Mouse (Mus musculus): ENCODE data around the gene Tdgf1. TPM values are rescaled to one million over a fixed set of nuclear protein-coding genes. Genes with fewer than 3 reads are reported as not detected.

Tdgf1 gene
- total and polyA plus RNA-seq, 3 experiments = not detected

DNA sequence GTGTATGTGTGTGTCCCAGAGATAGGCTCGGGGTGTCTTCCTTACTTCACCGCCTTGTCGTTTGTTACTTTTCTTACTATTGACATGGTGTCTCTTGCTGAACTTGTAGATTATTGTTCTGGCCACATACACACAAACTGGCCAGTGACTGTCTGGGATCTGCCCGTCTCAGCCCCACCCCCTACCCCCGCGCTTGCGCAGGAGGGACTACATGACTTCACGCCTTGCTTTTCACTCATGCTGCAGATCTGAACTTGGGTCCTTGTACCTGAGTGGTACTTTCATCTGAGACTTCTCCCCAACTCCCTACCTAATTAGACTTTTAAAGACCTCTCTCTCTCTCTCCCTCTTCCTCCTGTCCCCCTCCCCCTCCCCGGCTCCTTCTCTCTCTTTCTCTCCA is 38.1 kb upstream of the Tdgf1 start:
- dilution Hi-C loops (cut with MboI; ENCODE audit: extremely low pct_ligation_motif_present, extremely low pct_unique_long_range_greater_than_20kb, low sequenced_read_pairs) = no loop called here

GRCm38 (mm10) chr9:110982351-110982750 is 36.4 kb upstream of the Tdgf1 start:
- no peak for DNase-seq (ENCODE audit: extremely low read depth)
- Histone ChIP-seq H3K4me3 (replicated peaks in 1 of 3; ENCODE audit: low read depth in 2 of 3, low read length in 2 of 3, poor library complexity in 1 of 3) (no peak overlapping the region), H3K4me2 (ENCODE audit: insufficient read depth, low read depth, poor library complexity, severe bottlenecking) (no peak overlapping the region), H3K9ac (ENCODE audit: insufficient read depth, low read depth) (no peak overlapping the region), H3K79me2 (replicated peaks; ENCODE audit: control insufficient read depth, extremely low read depth, insufficient read depth, poor library complexity, severe bottlenecking) (no peaks in the 10 kb centered on the region), H3K36me3 (replicated peaks in 1 of 2; ENCODE audit: control insufficient read depth in 1 of 2, insufficient read depth in 1 of 2, low read length in 1 of 2) (peaks cover 0 to 2% of the 10 kb centered on the region in 2 experiments), H3K27ac (ENCODE audit: insufficient read depth, low read depth) (no peak overlapping the region), H3K4me1 (ENCODE audit: control insufficient read depth in 1 of 2, insufficient read depth in 2 of 2) (peaks cover 0 to 3% of the 10 kb centered on the region in 2 experiments; a peak in 2 of 4 replicates), H3K27me3 (replicated peaks) (no peaks in the 10 kb centered on the region), H3K9me3 (replicated peaks; ENCODE audit: low read length) (peaks cover 8% of the 10 kb centered on the region)
- in situ Hi-C loops (cut with MboI; ENCODE audit: low pct_ligation_motif_present, low pct_unique_long_range_greater_than_20kb, low sequenced_read_pairs) (no loop called here), dilution Hi-C loops (cut with MboI; ENCODE audit: extremely low pct_ligation_motif_present, extremely low pct_unique_long_range_greater_than_20kb, low sequenced_read_pairs) (no loop called here)
- TF ChIP-seq MAZ (IDR thresholded peaks at IDR 0.05; ENCODE audit: low read depth, low read length) = no peak
- TF ChIP-seq EP300 (IDR thresholded peaks at IDR 0.05; ENCODE audit: low read length) = no peak

More for the DNA sequence above, 38.1 kb upstream of the Tdgf1 start:
- Histone ChIP-seq H3K4me2 (ENCODE audit: insufficient read depth, low read depth, poor library complexity, severe bottlenecking) (no peak overlapping the region), H3K27me3 (replicated peaks) (no peaks in the 10 kb centered on the region), H3K9ac (ENCODE audit: insufficient read depth, low read depth) (no peak overlapping the region), H3K9me3 (replicated peaks; ENCODE audit: low read length) (peaks cover 8% of the 10 kb centered on the region), H3K4me1 (ENCODE audit: control insufficient read depth in 1 of 2, insufficient read depth in 2 of 2) (peaks cover 0 to 3% of the 10 kb centered on the region in 2 experiments; a peak in 2 of 4 replicates), H3K27ac (ENCODE audit: insufficient read depth, low read depth) (no peak overlapping the region), H3K36me3 (replicated peaks in 1 of 2; ENCODE audit: control insufficient read depth in 1 of 2, insufficient read depth in 1 of 2, low read length in 1 of 2) (peaks cover 0 to 2% of the 10 kb centered on the region in 2 experiments), H3K79me2 (replicated peaks; ENCODE audit: control insufficient read depth, extremely low read depth, insufficient read depth, poor library complexity, severe bottlenecking) (no peaks in the 10 kb centered on the region), H3K4me3 (replicated peaks in 1 of 3; ENCODE audit: low read depth in 2 of 3, low read length in 2 of 3, poor library complexity in 1 of 3) (no peak overlapping the region)
- no peak for TF ChIP-seq GABPA (IDR thresholded peaks at IDR 0.05; ENCODE audit: insufficient replicate concordance, low read depth, low read length)
- no peak for TF ChIP-seq ELF1 (IDR thresholded peaks at IDR 0.05; ENCODE audit: low read depth, low read length)
- no peak for TF ChIP-seq IRF4 (IDR thresholded peaks at IDR 0.05; ENCODE audit: low read depth, low read length)
- no peak for TF ChIP-seq ETS1 (conservative IDR thresholded peaks at IDR 0.05; ENCODE audit: low read depth, low read length)
- no peak for TF ChIP-seq ZC3H11A (IDR thresholded peaks at IDR 0.05; ENCODE audit: low read depth, low read length)
- TF ChIP-seq POLR2A (IDR thresholded peaks at IDR 0.05; ENCODE audit: low read depth, low read length) = no peak
- no peak for TF ChIP-seq ZNF384 (IDR thresholded peaks at IDR 0.05; ENCODE audit: low read depth, low read length)
- in situ Hi-C loops (cut with MboI; ENCODE audit: low pct_ligation_motif_present, low pct_unique_long_range_greater_than_20kb, low sequenced_read_pairs) = no loop called here
- DNase-seq (ENCODE audit: extremely low read depth) = no peak

GRCm38 (mm10) chr9:110979411-110979810 is 33.5 kb upstream of the Tdgf1 start:
- no peaks in the 10 kb centered on the region for H3K79me2 ChIP-seq (replicated peaks; ENCODE audit: control insufficient read depth, extremely low read depth, insufficient read depth, poor library complexity, severe bottlenecking)
- H3K9me3 ChIP-seq (replicated peaks; ENCODE audit: low read length) = no peaks in the 10 kb centered on the region
- peaks cover 0 to 3% of the 10 kb centered on the region in 2 experiments; a peak in 2 of 4 replicates for H3K4me1 ChIP-seq (ENCODE audit: control insufficient read depth in 1 of 2, insufficient read depth in 2 of 2)
- H3K27me3 ChIP-seq (replicated peaks) = no peaks in the 10 kb centered on the region
- TF ChIP-seq CTCF (conservative IDR thresholded peaks at IDR 0.05 in 1 of 2, IDR thresholded peaks at IDR 0.05 in 1 of 2; ENCODE audit: low read depth in 2 of 2, low read length in 2 of 2) = no peak
- TF ChIP-seq ZMIZ1 (IDR thresholded peaks at IDR 0.05; ENCODE audit: low read depth, low read length) = no peak
- no peak for TF ChIP-seq E2F4 (IDR thresholded peaks at IDR 0.05; ENCODE audit: insufficient replicate concordance, low read depth, low read length)
- TF ChIP-seq BHLHE40 (IDR thresholded peaks at IDR 0.05; ENCODE audit: low read depth, low read length) = no peak
- TF ChIP-seq ZKSCAN1 (IDR thresholded peaks at IDR 0.05; ENCODE audit: borderline replicate concordance, low read depth, low read length) = no peak
- TF ChIP-seq TBP (conservative IDR thresholded peaks at IDR 0.05; ENCODE audit: low read depth, low read length) = no peak
- TF ChIP-seq USF2 (conservative IDR thresholded peaks at IDR 0.05; ENCODE audit: low read depth, low read length) = no peak
- no peak for TF ChIP-seq ELF1 (IDR thresholded peaks at IDR 0.05; ENCODE audit: low read depth, low read length)
- in situ Hi-C loops (cut with MboI; ENCODE audit: low pct_ligation_motif_present, low pct_unique_long_range_greater_than_20kb, low sequenced_read_pairs) (no loop called here), dilution Hi-C loops (cut with MboI; ENCODE audit: extremely low pct_ligation_motif_present, extremely low pct_unique_long_range_greater_than_20kb, low sequenced_read_pairs) (no loop called here)
- H3K4me2 ChIP-seq (ENCODE audit: insufficient read depth, low read depth, poor library complexity, severe bottlenecking) = no peak overlapping the region
- peaks cover 0 to 8% of the 10 kb centered on the region in 2 experiments for H3K36me3 ChIP-seq (replicated peaks in 1 of 2; ENCODE audit: control insufficient read depth in 1 of 2, insufficient read depth in 1 of 2, low read length in 1 of 2)
- H3K9ac ChIP-seq (ENCODE audit: insufficient read depth, low read depth) = no peak overlapping the region
- no peak overlapping the region for H3K4me3 ChIP-seq (replicated peaks in 1 of 3; ENCODE audit: low read depth in 2 of 3, low read length in 2 of 3, poor library complexity in 1 of 3)
- no peak for DNase-seq (ENCODE audit: extremely low read depth)
- no peak overlapping the region for H3K27ac ChIP-seq (ENCODE audit: insufficient read depth, low read depth)

Measured in CH12.LX (cell line).